Mouse (Mus musculus) hindbrain, embryonic 15.5 days (tissue): ENCODE data around the gene Nmnat2. TPM values are rescaled to one million over a fixed set of nuclear protein-coding genes. Genes with fewer than 3 reads are reported as not detected.

Experiments used
- ATAC-seq: fragments of 200-750 bp; cut with Nextera tagmentation; 2 replicates; pipeline ENCODE4 v1.8.0; 2017; ENCODE audit warnings: low read depth, moderate number of reproducible peaks, moderate TSS enrichment; ENCODE audit not compliant: low FRiP score
- H3K27ac ChIP-seq: fragments of 300-500 bp; sonication (generic); replicated peaks from 2 replicates; pipeline ENCODE4 v1.5.1; 2015; ENCODE audit warnings: mild to moderate bottlenecking, inconsistent platforms
- H3K27me3 ChIP-seq: fragments of 300-500 bp; sonication (generic); 2 replicates; pipeline ENCODE4 v1.6.1; 2015; ENCODE audit warnings: control low read depth, inconsistent platforms
- H3K36me3 ChIP-seq: fragments of 300-500 bp; sonication (generic); 2 replicates; pipeline ENCODE4 v1.6.1; 2015; ENCODE audit warnings: control low read depth, inconsistent platforms
- H3K4me1 ChIP-seq: fragments of 300-500 bp; sonication (generic); replicated peaks from 2 replicates; pipeline ENCODE4 v1.6.1; 2015; ENCODE audit warnings: control low read depth, inconsistent platforms
- H3K4me2 ChIP-seq: fragments of 300-500 bp; sonication (generic); 2 replicates; pipeline ENCODE4 v1.6.1; 2015; ENCODE audit warnings: moderate library complexity, mild to moderate bottlenecking, inconsistent platforms
- H3K4me3 ChIP-seq: fragments of 300-500 bp; sonication (generic); 2 replicates; pipeline ENCODE4 v1.5.1; 2015; ENCODE audit warnings: mild to moderate bottlenecking, inconsistent platforms
- H3K9ac ChIP-seq: fragments of 300-500 bp; sonication (generic); 2 replicates; pipeline ENCODE4 v1.6.1; 2015; ENCODE audit warnings: inconsistent platforms
- H3K9me3 ChIP-seq: fragments of 300-500 bp; sonication (generic); 2 replicates; pipeline ENCODE4 v1.6.1; 2016; ENCODE audit warnings: control low read depth, inconsistent platforms
- WGBS: fragments of 180-500 bp; shearing (Covaris S2); methylation state at CpG from one replicate; pipeline ENCODE4 v1.1.7; 2015; 5-methylcytosine and 5-hydroxymethylcytosine counted together
- polyA plus RNA-seq: library from polyadenylated mRNA; unstranded; fragments of >200 nt; fragmentation: Nextera tagmentation; extraction: Ambion mirVana; gene quantifications from 2 replicates; pipeline ENCODE4 v1.2.1, GENCODE M21; 2015

The Nmnat2 gene
- polyA plus RNA-seq, 1 experiment from 2014 or later: 81.6 TPM

GRCm38 (mm10) chr1:153140265-153140664, 185.5 kb downstream of the Nmnat2 start:
- Histone ChIP-seq H3K4me1 (0 out of 2 replicates have a peak, but pooled peaks cover 3% of the 10 kb centered on the region), H3K9ac (no peak overlapping the region), H3K4me3 (no peak overlapping the region), H3K27me3 (no peaks in the 10 kb centered on the region), H3K36me3 (no peaks in the 10 kb centered on the region), H3K4me2 (no peak overlapping the region), H3K9me3 (no peaks in the 10 kb centered on the region), H3K27ac (no peak overlapping the region)
- ATAC-seq: no peak
- WGBS: 84% methylated on average over 11 of the region's 11 CpGs

- WGBS: 43% methylated on average over 8 of the region's 8 CpGs
- ATAC-seq: no peak
- Histone ChIP-seq H3K4me1 (0 out of 2 replicates have a peak, but pooled peaks cover 3% of the 10 kb centered on the region), H3K27me3 (no peaks in the 10 kb centered on the region), H3K36me3 (no peaks in the 10 kb centered on the region), H3K9me3 (no peaks in the 10 kb centered on the region), H3K27ac (no peak overlapping the region), H3K4me2 (no peak overlapping the region), H3K4me3 (no peak overlapping the region), H3K9ac (no peak overlapping the region)
Measured at GRCm38 (mm10) chr1:153140747-153141228, 186.0 kb downstream of the Nmnat2 start.

- 89% methylated on average over 11 of the region's 11 CpGs for WGBS
- no peak for ATAC-seq
- no peaks in the 10 kb centered on the region for H3K36me3 ChIP-seq
- no peaks in the 10 kb centered on the region for H3K27me3 ChIP-seq
- no peak overlapping the region for H3K27ac ChIP-seq
- no peak overlapping the region for H3K9ac ChIP-seq
- no peaks in the 10 kb centered on the region for H3K9me3 ChIP-seq
- no peak overlapping the region for H3K4me2 ChIP-seq
- H3K4me3 ChIP-seq: no peak overlapping the region
- H3K4me1 ChIP-seq: no peaks in the 10 kb centered on the region
Measured at GRCm38 (mm10) chr1:153144021-153144420, 189.2 kb downstream of the Nmnat2 start.

GRCm38 (mm10) chr1:153145791-153146190, 191.0 kb downstream of the Nmnat2 start:
- no peak overlapping the region for H3K9ac ChIP-seq
- H3K27ac ChIP-seq: no peak overlapping the region
- no peaks in the 10 kb centered on the region for H3K9me3 ChIP-seq
- no peak for ATAC-seq
- H3K4me2 ChIP-seq: no peak overlapping the region
- 89% methylated on average over 5 of the region's 5 CpGs for WGBS
- no peaks in the 10 kb centered on the region for H3K27me3 ChIP-seq
- no peaks in the 10 kb centered on the region for H3K4me1 ChIP-seq
- no peaks in the 10 kb centered on the region for H3K36me3 ChIP-seq
- no peak overlapping the region for H3K4me3 ChIP-seq

- Histone ChIP-seq H3K4me1 (0 out of 2 replicates have a peak, but pooled peaks cover 7% of the 10 kb centered on the region), H3K9me3 (no peaks in the 10 kb centered on the region), H3K4me2 (no peak overlapping the region), H3K9ac (no peak overlapping the region), H3K36me3 (no peaks in the 10 kb centered on the region), H3K4me3 (no peak overlapping the region), H3K27ac (no peak overlapping the region), H3K27me3 (no peaks in the 10 kb centered on the region)
- ATAC-seq: no peak
- 67% methylated on average over 7 of the region's 7 CpGs for WGBS
Measured at GRCm38 (mm10) chr1:153152594-153152993, 197.8 kb downstream of the Nmnat2 start.

- 44% methylated on average over 10 of the region's 10 CpGs for WGBS
- H3K36me3 ChIP-seq: no peaks in the 10 kb centered on the region
- 0 out of 2 replicates have a peak, but pooled peaks cover 7% of the 10 kb centered on the region for H3K4me1 ChIP-seq
- no peaks in the 10 kb centered on the region for H3K9me3 ChIP-seq
- ATAC-seq: no peak; the same call in 1 of the 2 replicates
- no peak overlapping the region for H3K9ac ChIP-seq
- H3K27me3 ChIP-seq: no peaks in the 10 kb centered on the region
- no peak overlapping the region for H3K27ac ChIP-seq
- H3K4me3 ChIP-seq: no peak overlapping the region
- H3K4me2 ChIP-seq: no peak overlapping the region
Measured at GRCm38 (mm10) chr1:153153619-153154137, 198.9 kb downstream of the Nmnat2 start.

GRCm38 (mm10) chr1:153155364-153155763, 200.6 kb downstream of the Nmnat2 start:
- 86% methylated on average over 8 of the region's 8 CpGs for WGBS
- no peak for ATAC-seq
- no peaks in the 10 kb centered on the region for H3K9me3 ChIP-seq
- no peaks in the 10 kb centered on the region for H3K36me3 ChIP-seq
- no peaks in the 10 kb centered on the region for H3K27me3 ChIP-seq
- H3K4me2 ChIP-seq: no peak overlapping the region
- H3K9ac ChIP-seq: no peak overlapping the region
- H3K4me3 ChIP-seq: no peak overlapping the region
- H3K27ac ChIP-seq: no peak overlapping the region
- H3K4me1 ChIP-seq: 0 out of 2 replicates have a peak, but pooled peaks cover 7% of the 10 kb centered on the region

GRCm38 (mm10) chr1:153157021-153157623, 202.3 kb downstream of the Nmnat2 start:
- 85% methylated on average over 5 of the region's 5 CpGs for WGBS

GRCm38 (mm10) chr1:153159137-153159536, 204.3 kb downstream of the Nmnat2 start:
- 85% methylated on average over 4 of the region's 4 CpGs for WGBS
- no peak for ATAC-seq

More at GRCm38 (mm10) chr1:153157021-153157623, 202.3 kb downstream of the Nmnat2 start:
- Histone ChIP-seq H3K36me3 (no peaks in the 10 kb centered on the region), H3K4me3 (no peak overlapping the region), H3K27me3 (no peaks in the 10 kb centered on the region), H3K4me1 (0 out of 2 replicates have a peak, but pooled peaks cover 7% of the 10 kb centered on the region), H3K9ac (no peak overlapping the region), H3K9me3 (no peaks in the 10 kb centered on the region), H3K27ac (no peak overlapping the region), H3K4me2 (no peak overlapping the region)
- ATAC-seq: no peak

GRCm38 (mm10) chr1:153163831-153164230, 209.0 kb downstream of the Nmnat2 start:
- no peak overlapping the region for H3K27ac ChIP-seq
- H3K36me3 ChIP-seq: no peaks in the 10 kb centered on the region
- no peak for ATAC-seq
- WGBS: 80% methylated on average over 3 of the region's 3 CpGs
- no peaks in the 10 kb centered on the region for H3K9me3 ChIP-seq
- H3K9ac ChIP-seq: no peak overlapping the region
- H3K4me3 ChIP-seq: no peak overlapping the region
- H3K27me3 ChIP-seq: no peaks in the 10 kb centered on the region
- H3K4me1 ChIP-seq: no peaks in the 10 kb centered on the region
- no peak overlapping the region for H3K4me2 ChIP-seq

More at GRCm38 (mm10) chr1:153159137-153159536, 204.3 kb downstream of the Nmnat2 start:
- Histone ChIP-seq H3K27me3 (no peaks in the 10 kb centered on the region), H3K36me3 (no peaks in the 10 kb centered on the region), H3K9ac (no peak overlapping the region), H3K9me3 (no peaks in the 10 kb centered on the region), H3K4me1 (0 out of 2 replicates have a peak, but pooled peaks cover under 1% of the 10 kb centered on the region), H3K4me3 (no peak overlapping the region), H3K27ac (no peak overlapping the region), H3K4me2 (no peak overlapping the region)

- WGBS: 75% methylated on average over 5 of the region's 5 CpGs
- ATAC-seq: no peak
- no peaks in the 10 kb centered on the region for H3K36me3 ChIP-seq
- H3K4me3 ChIP-seq: no peak overlapping the region
- no peaks in the 10 kb centered on the region for H3K4me1 ChIP-seq
- no peaks in the 10 kb centered on the region for H3K27me3 ChIP-seq
- no peak overlapping the region for H3K9ac ChIP-seq
- no peaks in the 10 kb centered on the region for H3K9me3 ChIP-seq
- H3K4me2 ChIP-seq: no peak overlapping the region
- H3K27ac ChIP-seq: no peak overlapping the region
Measured at GRCm38 (mm10) chr1:153168293-153168692, 213.5 kb downstream of the Nmnat2 start.
